10 mouse cellular contexts compared by ENCODE assay signal in genomic region chr1:37636169-37636568, GRCm38 (mm10).
A peak's percentile ranks its signal among the peaks of the same experiment; 100 is the strongest.
DNase-seq lines count a peak whose midpoint lies in the region; ATAC-seq lines count a peak whose summit lies in the region.
"Had no signal": no experiment of that assay in that cellular context is flagged by ENCODE, and none has a peak within 500 bp of the region (broad histone marks: within the 10 kb centered on the region; RNA-seq: fewer than 3 reads in every experiment).

No protein-coding gene starts in this region.

- H3K4me1 ChIP-seq in heart, embryonic 10.5 days = peaks cover 6% of the 10 kb centered on the region; the same call in 1 of the 2 replicates
- H3K4me1 ChIP-seq in forebrain, embryonic 16.5 days (replicated peaks; ENCODE audit: control insufficient read depth, insufficient read depth, low read length) = 0 out of 2 replicates have a peak, but pooled peaks cover 3% of the 10 kb centered on the region
- no peaks in the 10 kb centered on the region for H3K4me1 ChIP-seq in hindbrain, embryonic 14.5 days (replicated peaks; ENCODE audit: control insufficient read depth, insufficient read depth, low read length)
- H3K4me1 ChIP-seq: midbrain, embryonic 12.5 days had no signal

- peaks cover 3% of the 10 kb centered on the region; the same call in 1 of the 2 replicates for H3K27me3 ChIP-seq in heart, embryonic 10.5 days (ENCODE audit: insufficient read depth, poor library complexity, severe bottlenecking)
- H3K27me3 ChIP-seq in forebrain, embryonic 16.5 days (replicated peaks; ENCODE audit: control insufficient read depth, insufficient read depth, low read length) = no peaks in the 10 kb centered on the region
- no peaks in the 10 kb centered on the region for H3K27me3 ChIP-seq in hindbrain, embryonic 14.5 days (ENCODE audit: control insufficient read depth, insufficient read depth, low read length)
- H3K27me3 ChIP-seq: midbrain, embryonic 12.5 days had no signal

- H3K9ac ChIP-seq in forebrain, embryonic 16.5 days (replicated peaks; ENCODE audit: low read depth, low read length) = no peak overlapping the region
- no peak overlapping the region for H3K9ac ChIP-seq in hindbrain, embryonic 14.5 days
- H3K9ac ChIP-seq: midbrain, embryonic 12.5 days had no signal

- no peak overlapping the region for H3K4me2 ChIP-seq in forebrain, embryonic 16.5 days (ENCODE audit: low read length)
- no peak overlapping the region for H3K4me2 ChIP-seq in hindbrain, embryonic 14.5 days (replicated peaks)
- H3K4me2 ChIP-seq: midbrain, embryonic 12.5 days had no signal

- no peak for ATAC-seq in forebrain, embryonic 16.5 days
- no peak for ATAC-seq in hindbrain, embryonic 14.5 days (ENCODE audit: low FRiP score)

- H3K4me3 ChIP-seq in heart, embryonic 10.5 days = no peak overlapping the region
- no peak overlapping the region for H3K4me3 ChIP-seq in forebrain, embryonic 16.5 days (replicated peaks; ENCODE audit: low read length)
- no peak overlapping the region for H3K4me3 ChIP-seq in hindbrain, embryonic 14.5 days (replicated peaks; ENCODE audit: low read length)
- H3K4me3 ChIP-seq: hindbrain, embryonic 10.5 days; midbrain, embryonic 12.5 days had no signal

- H3K27ac ChIP-seq in heart, embryonic 10.5 days = no peak overlapping the region
- no peak overlapping the region for H3K27ac ChIP-seq in forebrain, embryonic 16.5 days (ENCODE audit: low read length)
- no peak overlapping the region for H3K27ac ChIP-seq in hindbrain, embryonic 14.5 days
- H3K27ac ChIP-seq: hindbrain, embryonic 10.5 days; midbrain, embryonic 12.5 days had no signal

- DNase-seq in heart, embryonic 10.5 days (ENCODE audit: low spot score) = peak; percentile 52
- no peak for DNase-seq in heart, postnatal 25 days (ENCODE audit: low spot score)
- DNase-seq in right cerebral cortex, postnatal 4 days = peak; percentile 57
- DNase-seq in right cerebral cortex, adult 2 months (ENCODE audit: low spot score in 2 of 2) = no peak
- DNase-seq in c-Kit-positive CD71-positive TER-119-negative erythroid progenitor cells, embryonic 14.5 days (ENCODE audit: low read depth) = peak; percentile 32
- DNase-seq in thymus, postnatal 36 days = peak; percentile 50 to 54
- DNase-seq in hindbrain, embryonic 14.5 days (ENCODE audit: low spot score) = no peak

- intact Hi-C loops in heart, postnatal 25 days (cut with DNase I) = loop anchor here (5.0 kb wide), 2 partner anchors 164 to 899 kb away; no protein-coding TSS in a partner anchor

- no peaks in the 10 kb centered on the region for H3K9me3 ChIP-seq in heart, embryonic 10.5 days
- no peaks in the 10 kb centered on the region for H3K9me3 ChIP-seq in forebrain, embryonic 16.5 days (ENCODE audit: control insufficient read depth, low read length)
- H3K9me3 ChIP-seq in hindbrain, embryonic 14.5 days (ENCODE audit: control insufficient read depth, low read length) = no peaks in the 10 kb centered on the region
- H3K9me3 ChIP-seq: hindbrain, embryonic 10.5 days; midbrain, embryonic 12.5 days had no signal

- 37% methylated on average over 2 of the region's 2 CpGs for WGBS in heart, embryonic 10.5 days
- WGBS in forebrain, embryonic 16.5 days = 88% methylated on average over 1 of the region's 2 CpGs
- WGBS in hindbrain, embryonic 14.5 days = 80% methylated on average over 1 of the region's 2 CpGs

- no peaks in the 10 kb centered on the region for H3K36me3 ChIP-seq in heart, embryonic 10.5 days
- H3K36me3 ChIP-seq in forebrain, embryonic 16.5 days (ENCODE audit: control insufficient read depth, insufficient read depth) = no peaks in the 10 kb centered on the region
- no peaks in the 10 kb centered on the region for H3K36me3 ChIP-seq in hindbrain, embryonic 14.5 days (replicated peaks; ENCODE audit: control insufficient read depth, insufficient read depth)
- H3K36me3 ChIP-seq: hindbrain, embryonic 10.5 days; midbrain, embryonic 12.5 days had no signal

Comparison
In these comparisons a context has a peak if more than half of its experiments do, and no peak if none do; other contexts are left out.
1. DNase-seq: peak in heart, embryonic 10.5 days (single experiment), right cerebral cortex, postnatal 4 days (single experiment), c-Kit-positive CD71-positive TER-119-negative erythroid progenitor cells, embryonic 14.5 days (single experiment) and thymus, postnatal 36 days (2 of 2); none in heart, postnatal 25 days (single experiment), right cerebral cortex, adult 2 months (0 of 2) and hindbrain, embryonic 14.5 days (single experiment).